Mouse (Mus musculus) ES-Bruce4 (cell line): Measurements from ENCODE around the gene Fkbp5.

Source experiments
- CTCF ChIP-seq: IDR thresholded peaks from one replicate; pipeline ENCODE4 v1.8.1; 2011; ENCODE audit warnings: low read depth, low read length
- POLR2A ChIP-seq: IDR thresholded peaks from one replicate; pipeline ENCODE4 v1.8.1; 2011; ENCODE audit warnings: low read length; ENCODE audit not compliant: insufficient read depth

- no peak for TF ChIP-seq POLR2A
- TF ChIP-seq CTCF: no peak
Measured at GRCm38 (mm10) chr17:28431038-28431437, 86.3 kb downstream of the Fkbp5 start.
